Mouse (Mus musculus) liver, postnatal 0 days (tissue): ENCODE data around the gene Olfr1102. TPM values are rescaled to one million over a fixed set of nuclear protein-coding genes. Genes with fewer than 3 reads are reported as not detected.

Experiments
- ATAC-seq: fragments of 200-750 bp; cut with Nextera tagmentation; 2 replicates; pipeline ENCODE4 v1.8.0; 2017; ENCODE audit warnings: mild to moderate bottlenecking, moderate library complexity
- DNase-seq: peaks from one replicate; pipeline ENCODE4 v3.0.0-alpha.2; 2016
- H3K27ac ChIP-seq: fragments of 300-500 bp; sonication (generic); 2 replicates; pipeline ENCODE4 v1.5.1; 2014; ENCODE audit warnings: antibody characterized with exemption, moderate library complexity, mild to moderate bottlenecking, low read depth
- H3K27me3 ChIP-seq: fragments of 300-500 bp; sonication (generic); 2 replicates; pipeline ENCODE4 v1.6.1; 2014; ENCODE audit warnings: low read length, control low read depth, mixed read lengths; ENCODE audit not compliant: insufficient read depth
- H3K36me3 ChIP-seq: fragments of 300-500 bp; sonication (generic); replicated peaks from 2 replicates; pipeline ENCODE4 v1.6.1; 2014; ENCODE audit warnings: mild to moderate bottlenecking, control low read depth, low read length, moderate library complexity, mixed read lengths; ENCODE audit not compliant: insufficient read depth
- H3K4me1 ChIP-seq: fragments of 300-500 bp; sonication (generic); 2 replicates; pipeline ENCODE4 v1.6.1; 2014; ENCODE audit warnings: antibody characterized with exemption, mild to moderate bottlenecking, control low read depth; ENCODE audit not compliant: insufficient read depth
- H3K4me2 ChIP-seq: fragments of 300-500 bp; sonication (generic); 2 replicates; pipeline ENCODE4 v1.6.1; 2014; ENCODE audit warnings: low read depth, mild to moderate bottlenecking, low read length, moderate library complexity, mixed read lengths
- H3K4me3 ChIP-seq: fragments of 300-500 bp; sonication (generic); 2 replicates; pipeline ENCODE4 v1.5.1; 2014; ENCODE audit warnings: low read depth, low read length
- H3K9ac ChIP-seq: fragments of 300-500 bp; sonication (generic); replicated peaks from 2 replicates; pipeline ENCODE4 v1.6.1; 2014; ENCODE audit warnings: mild to moderate bottlenecking, moderate library complexity
- H3K9me3 ChIP-seq: fragments of 300-500 bp; sonication (generic); 2 replicates; pipeline ENCODE4 v1.6.1; 2016; ENCODE audit warnings: mild to moderate bottlenecking, control low read depth, low read length, mixed read lengths
- CTCF ChIP-seq: sonication (generic); IDR thresholded peaks from 2 replicates; pipeline ENCODE4 v1.5.1; 2016; ENCODE audit warnings: antibody characterized with exemption, low read depth
- EP300 ChIP-seq: IDR thresholded peaks from 2 replicates; pipeline ENCODE4 v1.6.1; 2016; ENCODE audit warnings: antibody characterized with exemption, low read depth, mild to moderate bottlenecking
- WGBS: fragments of 180-500 bp; shearing (Covaris S2); extraction: QIAGEN DNeasy Blood & Tissue Kit; methylation state at CpG from one replicate; pipeline ENCODE4 v1.1.7; 2014; ENCODE audit not compliant: insufficient replicate concordance; 5-methylcytosine and 5-hydroxymethylcytosine counted together
- polyA plus RNA-seq: library from polyadenylated mRNA; unstranded; fragments of >200 nt; fragmentation: Nextera tagmentation; extraction: Ambion mirVana; gene quantifications from 2 replicates; pipeline ENCODE4 v1.2.1, GENCODE M21; 2015

The Olfr1102 gene
- not detected in 2 replicates for polyA plus RNA-seq

GRCm38 (mm10) chr2:86998098-86998497 lies at the start of gene Olfr1102:
TSS of gene Olfr1102 (plus strand) at chr2:86998398.
- ATAC-seq (no peak), DNase-seq (no peak)
- Histone ChIP-seq H3K36me3 (no peaks in the 10 kb centered on the region), H3K27ac (no peak within 1 kb of the TSS), H3K9me3 (no peaks in the 10 kb centered on the region; the same call in 1 of the 2 replicates), H3K4me3 (no peak within 1 kb of the TSS), H3K4me2 (no peak within 1 kb of the TSS), H3K9ac (no peak within 1 kb of the TSS), H3K27me3 (no peaks in the 10 kb centered on the region), H3K4me1 (no peaks in the 10 kb centered on the region)
- no peak for TF ChIP-seq CTCF
- no peak for TF ChIP-seq EP300

- Histone ChIP-seq H3K27me3 (no peaks in the 10 kb centered on the region), H3K36me3 (no peaks in the 10 kb centered on the region), H3K4me2 (no peak within 1 kb of the TSS), H3K27ac (no peak within 1 kb of the TSS), H3K9ac (no peak within 1 kb of the TSS), H3K9me3 (no peaks in the 10 kb centered on the region), H3K4me3 (no peak within 1 kb of the TSS), H3K4me1 (no peaks in the 10 kb centered on the region)
- no peak for DNase-seq
- no peak for TF ChIP-seq CTCF
- 65% methylated on average over 1 of the region's 1 CpGs for WGBS
- no peak for ATAC-seq
Measured at GRCm38 (mm10) chr2:86960593-86960992, 37.6 kb upstream of the Olfr1102 start, which contains the start of gene Olfr1099. TSS of gene Olfr1099 (minus strand) at chr2:86960693.

- H3K4me3 ChIP-seq: no peak within 1 kb of the TSS
- no peak for DNase-seq
- H3K27ac ChIP-seq: no peak within 1 kb of the TSS
- 65% methylated on average over 3 of the region's 3 CpGs for WGBS
- H3K36me3 ChIP-seq: no peaks in the 10 kb centered on the region
- no peak within 1 kb of the TSS for H3K4me2 ChIP-seq
- H3K27me3 ChIP-seq: no peaks in the 10 kb centered on the region
- TF ChIP-seq EP300 (no peak), CTCF (no peak)
- no peaks in the 10 kb centered on the region for H3K9me3 ChIP-seq
- no peaks in the 10 kb centered on the region for H3K4me1 ChIP-seq
- no peak within 1 kb of the TSS for H3K9ac ChIP-seq
- ATAC-seq: no peak
Measured at GRCm38 (mm10) chr2:86979854-86980253, 18.3 kb upstream of the Olfr1102 start, which contains the start of gene Olfr1100. TSS of gene Olfr1100 (minus strand) at chr2:86979954.

- Histone ChIP-seq H3K9me3 (no peaks in the 10 kb centered on the region), H3K4me2 (no peak within 1 kb of the TSS), H3K27me3 (no peaks in the 10 kb centered on the region), H3K9ac (no peak within 1 kb of the TSS), H3K27ac (no peak within 1 kb of the TSS), H3K36me3 (no peaks in the 10 kb centered on the region), H3K4me1 (no peaks in the 10 kb centered on the region), H3K4me3 (no peak within 1 kb of the TSS)
- no peak for TF ChIP-seq CTCF
- no peak for TF ChIP-seq EP300
- 74% methylated on average over 3 of the region's 3 CpGs for WGBS
- DNase-seq (no peak), ATAC-seq (no peak)
Measured at GRCm38 (mm10) chr2:86991121-86991520, 7.1 kb upstream of the Olfr1102 start, which contains the start of gene Olfr1101. TSS of gene Olfr1101 (minus strand) at chr2:86991221.

GRCm38 (mm10) chr2:87026980-87027379 lies 28.8 kb downstream of the Olfr1102 start, which contains the start of gene Olfr1104:
TSS of gene Olfr1104 (minus strand) at chr2:87027080.
- no peak within 1 kb of the TSS for H3K4me3 ChIP-seq
- ATAC-seq (no peak), DNase-seq (no peak)
- no peak for TF ChIP-seq CTCF
- TF ChIP-seq EP300: no peak
- WGBS: 70% methylated on average over 1 of the region's 1 CpGs
- H3K27me3 ChIP-seq: no peaks in the 10 kb centered on the region
- H3K27ac ChIP-seq: no peak within 1 kb of the TSS
- no peak within 1 kb of the TSS for H3K4me2 ChIP-seq
- no peaks in the 10 kb centered on the region for H3K9me3 ChIP-seq
- H3K4me1 ChIP-seq: no peaks in the 10 kb centered on the region
- H3K9ac ChIP-seq: no peak within 1 kb of the TSS
- no peaks in the 10 kb centered on the region for H3K36me3 ChIP-seq

- Histone ChIP-seq H3K4me3 (no peak within 1 kb of the TSS), H3K27me3 (no peaks in the 10 kb centered on the region), H3K27ac (no peak within 1 kb of the TSS), H3K9ac (no peak within 1 kb of the TSS), H3K9me3 (no peaks in the 10 kb centered on the region), H3K4me1 (no peaks in the 10 kb centered on the region), H3K4me2 (no peak within 1 kb of the TSS), H3K36me3 (no peaks in the 10 kb centered on the region)
- ATAC-seq: no peak
- TF ChIP-seq EP300 (no peak), CTCF (no peak)
- DNase-seq: no peak
Measured at GRCm38 (mm10) chr2:87036431-87036830, 38.2 kb downstream of the Olfr1102 start, which contains the start of gene Olfr1105. TSS of gene Olfr1105 (minus strand) at chr2:87036531.

- H3K9me3 ChIP-seq: 0 out of 2 replicates have a peak, but pooled peaks cover 3% of the 10 kb centered on the region
- no peaks in the 10 kb centered on the region for H3K4me1 ChIP-seq
- H3K36me3 ChIP-seq: no peaks in the 10 kb centered on the region
- no peak within 1 kb of the TSS for H3K4me2 ChIP-seq
- DNase-seq: no peak
- WGBS: 58% methylated on average over 1 of the region's 1 CpGs
- H3K27ac ChIP-seq: no peak within 1 kb of the TSS
- ATAC-seq: no peak
- no peak within 1 kb of the TSS for H3K9ac ChIP-seq
- H3K27me3 ChIP-seq: no peaks in the 10 kb centered on the region
- TF ChIP-seq EP300 (no peak), CTCF (no peak)
- no peak within 1 kb of the TSS for H3K4me3 ChIP-seq
Measured at GRCm38 (mm10) chr2:87052173-87052572, 54.0 kb downstream of the Olfr1102 start, which contains the start of gene Olfr1106. TSS of gene Olfr1106 (minus strand) at chr2:87052273.

Other genes with a start within 250 kb of the Olfr1102 start
- not detected in 2 replicates for gene Olfr1090, start 239.4 kb upstream of the Olfr1102 start, polyA plus RNA-seq
- not detected in 2 replicates for gene Olfr1093, start 215.9 kb upstream of the Olfr1102 start, polyA plus RNA-seq
- not detected in 2 replicates for gene Olfr141, start 188.4 kb upstream of the Olfr1102 start, polyA plus RNA-seq
- gene Olfr1094, start 173.7 kb upstream of the Olfr1102 start, polyA plus RNA-seq: not detected in 2 replicates
- not detected in 2 replicates for gene Olfr1095, start 146.7 kb upstream of the Olfr1102 start, polyA plus RNA-seq
- not detected in 2 replicates for gene Gm13723, start 123.6 kb upstream of the Olfr1102 start, polyA plus RNA-seq
- gene Olfr1097, start 106.2 kb upstream of the Olfr1102 start, polyA plus RNA-seq: not detected in 2 replicates
- not detected in 2 replicates for gene Olfr1098, start 73.9 kb upstream of the Olfr1102 start, polyA plus RNA-seq
- gene Olfr1099, start 37.7 kb upstream of the Olfr1102 start, polyA plus RNA-seq: not detected in 2 replicates
- not detected in 2 replicates for gene Olfr1100, start 18.4 kb upstream of the Olfr1102 start, polyA plus RNA-seq
- gene Olfr1101, start 7.2 kb upstream of the Olfr1102 start, polyA plus RNA-seq: not detected in 2 replicates
- not detected in 2 replicates for gene Olfr1104, start 28.7 kb downstream of the Olfr1102 start, polyA plus RNA-seq
- gene Olfr1105, start 38.1 kb downstream of the Olfr1102 start, polyA plus RNA-seq: not detected in 2 replicates
- gene Olfr1106, start 53.9 kb downstream of the Olfr1102 start, polyA plus RNA-seq: not detected in 2 replicates
- gene Olfr1107, start 77.4 kb downstream of the Olfr1102 start, polyA plus RNA-seq: not detected in 2 replicates
- gene Olfr1109, start 97.6 kb downstream of the Olfr1102 start, polyA plus RNA-seq: not detected in 2 replicates
- not detected in 2 replicates for gene Olfr259, start 116.2 kb downstream of the Olfr1102 start, polyA plus RNA-seq
- not detected in 2 replicates for gene Olfr1110, start 141.9 kb downstream of the Olfr1102 start, polyA plus RNA-seq
- gene Olfr1111, start 154.2 kb downstream of the Olfr1102 start, polyA plus RNA-seq: not detected in 2 replicates
- gene Olfr1112, start 189.4 kb downstream of the Olfr1102 start, polyA plus RNA-seq: not detected in 2 replicates
- not detected in 2 replicates for gene Olfr1113, start 210.6 kb downstream of the Olfr1102 start, polyA plus RNA-seq
- gene Olfr1115, start 249.6 kb downstream of the Olfr1102 start, polyA plus RNA-seq: not detected in 2 replicates